Mouse (Mus musculus) adrenal gland, postnatal 36 days (tissue): ENCODE measurements around the gene Tirap. TPM values are rescaled to one million over a fixed set of nuclear protein-coding genes. Genes with fewer than 3 reads are reported as not detected.

Experiments
- DNase-seq, 2 experiments: peaks; one replicate each; pipeline ENCODE4 v3.0.0; 2021; ENCODE audit warnings: mixed read lengths in 1 of 2
- long read RNA-seq, 2 experiments: library from polyadenylated mRNA; stranded (forward); transcript quantifications; one replicate each; pipeline ENCODE4 v2.0.0; 2021; ENCODE audit warnings: borderline sequencing depth in 2 of 2
- total RNA-seq, 2 experiments: library from RNA; stranded (reverse); gene quantifications; 2 replicates each; pipeline ENCODE4 v1.2.3; 2021

The Tirap gene
- 1 to 10 TPM; 5.6 to 6.5 TPM for total RNA-seq
- long read RNA-seq, experiment 1, partial matches to known transcripts, result 1 of 4 reads
- long read RNA-seq, experiment 1, other reads (novel, unspliced or antisense), result 1 of 4 reads
- long read RNA-seq, experiment 2, partial matches to known transcripts, result 0 of 2 reads
- long read RNA-seq, experiment 2, other reads (novel, unspliced or antisense), result 1 of 2 reads

DNA sequence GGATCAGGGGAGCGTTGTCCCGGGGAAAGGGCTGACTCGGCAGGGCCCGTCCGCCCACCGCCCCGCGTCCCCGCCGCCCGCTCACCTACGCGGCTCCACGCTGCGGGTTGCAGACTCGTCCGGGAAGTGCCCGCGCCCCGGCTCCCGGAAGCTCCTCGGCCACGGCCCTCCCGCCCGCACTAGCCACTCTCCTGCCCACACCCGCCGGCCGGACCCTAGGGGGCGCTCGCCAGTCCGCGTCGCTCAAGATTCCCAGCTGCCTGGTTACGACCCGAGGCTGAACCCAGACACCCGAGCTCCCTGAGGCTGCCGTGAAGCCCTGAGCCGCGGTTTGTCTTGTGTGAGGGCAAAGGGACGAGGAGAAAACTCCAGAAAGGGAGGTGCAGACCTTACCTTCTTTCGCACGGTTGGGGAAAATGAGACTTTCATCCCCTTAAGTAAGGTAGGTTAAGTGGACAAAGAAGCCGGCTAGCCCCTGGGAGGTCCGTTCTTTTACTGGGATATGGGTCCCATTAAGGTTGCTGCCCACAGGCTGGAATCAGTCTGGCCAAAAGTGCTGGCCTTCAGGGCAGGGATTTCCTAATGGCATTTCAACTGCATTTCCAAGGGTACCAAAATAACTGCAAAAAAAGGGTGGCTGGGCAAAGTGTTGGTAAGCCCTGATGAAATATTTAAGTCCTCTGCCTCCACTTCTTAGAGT lies at the start of gene Tirap, which contains the start of gene Srpr:
Tirap (minus strand) TSS at position 520 of the 700 bp plus-strand sequence.
Srpr (plus strand) TSS at position 404 of the 700 bp plus-strand sequence.
- peak; percentile 96 to 98 for DNase-seq

DNA sequence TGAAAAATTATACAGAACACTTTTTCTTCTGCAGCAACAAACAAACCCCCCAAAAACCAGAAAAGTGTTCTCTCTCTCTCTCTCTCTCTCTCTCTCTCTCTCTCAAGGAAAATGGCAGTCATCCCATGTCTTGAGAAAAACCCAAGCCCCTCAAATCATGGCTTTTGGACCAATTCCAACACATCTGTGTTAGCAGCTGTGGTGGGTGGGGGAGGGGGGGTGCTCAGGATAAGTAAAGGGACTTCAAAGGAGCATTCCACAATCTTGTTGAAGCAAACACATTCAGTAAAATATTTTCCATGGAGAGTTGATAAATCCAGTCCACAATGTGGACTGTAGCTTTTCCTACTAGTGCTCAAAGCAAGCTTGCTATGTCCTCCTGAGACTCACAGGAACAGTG lies 49.4 kb upstream of the Tirap start:
- no peak for DNase-seq

DNA sequence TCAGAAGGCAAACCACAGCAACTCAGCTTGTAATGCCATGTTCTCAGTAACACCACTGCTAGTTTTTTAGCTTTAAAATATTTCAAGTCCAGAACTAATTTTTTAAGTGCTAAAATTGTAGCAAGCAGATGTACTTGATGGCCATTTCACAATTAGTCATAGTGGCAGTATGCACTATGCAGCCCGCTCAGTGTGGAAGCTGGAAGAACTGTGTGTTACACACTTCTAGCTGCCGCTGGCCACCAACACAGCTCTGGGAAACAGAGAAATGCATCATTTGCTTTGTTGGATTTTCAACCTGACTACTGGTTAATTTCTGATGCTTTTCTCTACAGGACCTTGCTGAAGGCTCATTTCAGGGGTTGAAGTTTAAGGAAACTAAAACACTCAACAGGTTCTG lies 47.3 kb upstream of the Tirap start:
- DNase-seq, result no peak

DNA sequence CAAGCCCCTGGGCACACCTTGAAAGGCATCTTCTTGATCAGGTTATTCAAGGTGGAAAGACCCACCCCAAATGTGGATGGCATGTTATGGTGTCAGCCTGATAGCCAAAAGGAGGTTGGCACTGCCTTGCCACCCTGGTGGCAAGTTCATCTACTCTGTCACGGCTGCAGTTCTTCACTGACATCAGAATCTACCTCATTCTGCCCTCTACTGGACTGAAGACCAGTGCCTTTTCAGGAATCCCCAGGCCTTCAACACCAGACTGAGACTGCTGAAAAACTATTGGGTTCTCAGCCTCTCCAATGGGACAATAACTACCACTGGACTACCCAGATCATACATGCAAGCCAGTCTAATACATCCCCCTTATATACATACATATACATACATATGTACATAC lies 39.6 kb upstream of the Tirap start:
- no peak for DNase-seq

DNA sequence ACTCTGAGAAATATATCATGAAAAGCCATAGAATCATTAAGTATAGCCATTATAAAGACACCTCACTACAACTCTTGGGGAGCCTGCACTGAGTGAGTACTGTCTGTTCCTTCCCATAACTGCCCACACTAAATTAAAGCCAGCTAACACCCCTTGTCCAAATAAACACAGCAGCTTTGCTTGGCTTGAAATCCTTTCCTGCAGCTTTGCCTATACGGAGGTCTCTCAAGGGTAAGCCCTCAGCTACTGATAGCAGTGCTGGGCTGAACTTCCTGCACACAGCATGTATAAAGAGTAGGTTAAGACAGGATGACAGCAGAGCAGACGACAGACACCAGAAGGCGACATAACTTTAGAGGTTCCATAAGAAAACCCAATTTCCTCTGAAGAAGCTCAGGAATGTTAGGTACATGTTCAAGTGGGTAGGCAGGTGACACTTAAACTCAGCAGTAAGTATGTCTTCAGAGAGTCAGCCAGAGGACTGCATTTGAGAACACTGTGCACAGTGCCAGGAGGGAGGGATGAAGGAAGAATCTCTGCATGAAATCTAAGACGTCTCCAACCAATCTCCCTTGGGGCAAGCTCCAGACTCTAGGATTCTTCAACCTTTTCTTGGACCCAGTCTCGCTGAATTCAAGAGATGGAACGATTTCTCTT lies 39.0 kb upstream of the Tirap start:
- DNase-seq, result no peak

DNA sequence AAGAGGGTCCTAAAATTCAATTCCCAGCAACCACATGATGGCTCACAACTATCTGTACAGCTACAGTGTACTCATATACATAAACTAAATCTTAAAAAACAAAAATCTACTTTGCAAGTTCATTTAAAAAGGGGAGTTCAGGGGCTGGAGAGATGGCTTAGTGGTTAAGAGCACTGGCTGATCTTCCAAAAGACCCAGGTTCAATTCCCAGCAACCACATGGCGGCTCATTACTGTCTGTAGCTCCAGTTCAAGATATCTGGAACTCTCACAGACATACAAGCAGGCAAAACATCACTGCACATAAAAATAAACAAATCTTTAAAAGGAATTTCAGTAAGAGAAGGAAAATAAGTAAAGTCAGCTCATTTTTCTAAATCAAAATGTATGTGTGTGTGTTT lies 38.3 kb upstream of the Tirap start:
- no peak for DNase-seq

DNA sequence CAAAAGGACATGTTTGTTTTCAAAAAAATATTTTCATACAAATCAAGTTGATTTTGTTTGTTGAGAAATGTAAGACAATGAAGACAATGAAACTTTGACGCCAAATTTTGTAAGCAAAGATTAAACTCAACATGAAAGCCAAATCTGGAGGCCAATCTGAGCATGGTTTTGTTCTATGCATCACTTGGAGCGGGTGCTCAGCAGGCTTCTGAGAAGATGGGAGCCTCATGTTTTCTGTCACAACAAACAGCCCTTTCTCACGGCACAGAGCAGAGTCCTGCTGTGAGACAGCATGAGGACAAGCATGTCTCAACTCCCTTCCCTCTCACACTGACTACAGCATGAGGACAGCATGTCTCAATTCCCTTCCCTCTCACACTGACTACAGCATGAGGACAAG lies 35.9 kb upstream of the Tirap start:
- no peak for DNase-seq

DNA sequence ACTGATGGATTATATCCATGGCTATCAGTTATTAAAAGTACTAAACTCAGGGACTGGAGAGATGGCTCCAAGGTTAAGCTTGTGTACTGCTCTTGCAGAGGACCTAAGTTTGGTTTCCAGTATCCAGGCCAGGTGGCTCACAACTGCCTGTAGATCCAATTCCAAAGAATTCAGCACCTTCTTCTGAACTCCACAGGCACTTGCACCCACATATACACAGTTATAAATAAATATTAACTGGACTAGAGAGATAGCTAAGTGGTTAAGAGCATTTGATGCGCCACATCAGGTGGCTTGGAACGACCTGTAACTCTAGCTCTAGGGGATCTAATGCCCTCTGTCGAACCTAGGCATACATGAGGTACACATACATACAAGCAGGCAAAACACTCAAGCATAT lies 28.6 kb upstream of the Tirap start:
- DNase-seq, result no peak

DNA sequence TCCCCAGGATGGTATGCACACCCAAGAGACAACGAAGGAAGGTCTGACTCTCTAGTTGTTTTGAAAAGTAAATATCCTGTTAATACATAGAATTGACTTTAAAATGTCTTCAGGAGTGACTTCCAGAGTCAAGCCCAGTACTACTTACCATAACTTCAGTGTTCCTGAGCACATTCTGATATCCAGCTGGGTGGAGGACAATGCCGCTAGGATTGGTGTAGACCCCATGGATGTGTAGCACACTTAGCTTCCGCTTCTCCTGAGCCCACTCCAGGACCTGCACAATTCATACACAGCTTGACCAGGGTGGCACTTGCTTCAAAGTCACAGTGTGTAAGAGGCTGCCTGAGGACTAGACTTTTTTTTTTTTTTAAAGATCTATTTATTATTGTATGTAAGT lies 23.4 kb upstream of the Tirap start:
- no peak for DNase-seq

DNA sequence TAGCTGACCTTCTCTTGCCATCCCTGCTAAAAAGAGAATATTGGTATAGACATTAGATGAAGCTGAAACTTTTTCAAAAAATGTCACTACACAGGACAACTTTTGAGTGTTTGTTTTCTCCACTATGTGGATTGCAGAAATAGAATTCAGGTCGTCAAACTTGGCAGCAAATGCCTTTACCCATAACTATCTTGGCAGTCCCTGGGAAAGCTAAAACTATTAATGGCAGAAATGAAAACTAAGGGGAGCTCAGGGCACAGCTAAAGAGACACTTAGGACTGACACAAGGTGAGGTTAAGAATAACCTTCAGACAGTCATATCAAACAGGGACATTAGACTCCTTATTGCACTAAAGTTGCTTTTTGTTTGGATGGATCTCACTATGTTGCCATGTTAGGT lies 17.9 kb upstream of the Tirap start:
- DNase-seq, result no peak

DNA sequence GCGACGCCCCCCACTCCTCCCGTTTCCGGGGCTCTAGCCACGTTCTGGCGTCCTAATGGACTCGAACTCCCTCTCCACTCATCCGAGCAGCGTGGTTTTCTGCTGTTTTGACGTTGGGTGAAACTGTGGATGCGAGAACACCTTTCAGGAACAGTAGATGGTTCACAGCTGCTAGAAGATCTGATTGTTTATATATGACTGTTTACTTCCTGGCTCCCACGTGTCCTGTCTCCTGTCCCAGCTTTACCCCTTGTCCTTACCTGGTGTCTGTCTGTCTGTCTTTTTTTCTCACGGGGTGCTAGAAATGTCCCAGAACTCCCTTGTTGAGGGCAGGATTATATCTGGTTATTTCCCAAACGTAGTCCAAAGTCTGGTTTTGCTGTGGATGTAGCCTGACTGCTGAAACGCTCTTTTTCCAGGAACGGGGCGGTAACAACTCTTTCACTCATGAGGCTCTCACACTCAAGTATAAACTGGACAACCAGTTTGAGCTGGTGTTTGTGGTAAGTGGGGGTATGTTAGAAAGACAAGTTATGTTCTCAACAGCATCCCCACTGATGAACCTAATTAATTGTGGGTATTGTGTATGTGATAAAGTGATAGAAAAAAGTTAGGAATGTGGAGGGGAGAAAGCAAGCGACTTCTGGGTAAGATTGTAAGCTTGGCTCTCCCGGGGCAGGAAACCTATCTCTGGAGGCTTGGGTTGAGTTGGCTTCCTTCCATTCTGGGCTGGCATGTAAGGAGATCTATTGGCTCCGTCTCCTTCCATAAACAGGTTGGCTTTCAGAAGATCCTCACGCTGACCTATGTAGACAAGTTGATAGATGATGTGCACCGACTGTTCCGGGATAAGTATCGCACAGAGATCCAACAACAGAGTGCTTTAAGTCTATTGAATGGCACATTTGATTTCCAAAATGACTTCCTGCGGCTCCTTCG lies 11.8 kb upstream of the Tirap start:
- no peak for DNase-seq

DNA sequence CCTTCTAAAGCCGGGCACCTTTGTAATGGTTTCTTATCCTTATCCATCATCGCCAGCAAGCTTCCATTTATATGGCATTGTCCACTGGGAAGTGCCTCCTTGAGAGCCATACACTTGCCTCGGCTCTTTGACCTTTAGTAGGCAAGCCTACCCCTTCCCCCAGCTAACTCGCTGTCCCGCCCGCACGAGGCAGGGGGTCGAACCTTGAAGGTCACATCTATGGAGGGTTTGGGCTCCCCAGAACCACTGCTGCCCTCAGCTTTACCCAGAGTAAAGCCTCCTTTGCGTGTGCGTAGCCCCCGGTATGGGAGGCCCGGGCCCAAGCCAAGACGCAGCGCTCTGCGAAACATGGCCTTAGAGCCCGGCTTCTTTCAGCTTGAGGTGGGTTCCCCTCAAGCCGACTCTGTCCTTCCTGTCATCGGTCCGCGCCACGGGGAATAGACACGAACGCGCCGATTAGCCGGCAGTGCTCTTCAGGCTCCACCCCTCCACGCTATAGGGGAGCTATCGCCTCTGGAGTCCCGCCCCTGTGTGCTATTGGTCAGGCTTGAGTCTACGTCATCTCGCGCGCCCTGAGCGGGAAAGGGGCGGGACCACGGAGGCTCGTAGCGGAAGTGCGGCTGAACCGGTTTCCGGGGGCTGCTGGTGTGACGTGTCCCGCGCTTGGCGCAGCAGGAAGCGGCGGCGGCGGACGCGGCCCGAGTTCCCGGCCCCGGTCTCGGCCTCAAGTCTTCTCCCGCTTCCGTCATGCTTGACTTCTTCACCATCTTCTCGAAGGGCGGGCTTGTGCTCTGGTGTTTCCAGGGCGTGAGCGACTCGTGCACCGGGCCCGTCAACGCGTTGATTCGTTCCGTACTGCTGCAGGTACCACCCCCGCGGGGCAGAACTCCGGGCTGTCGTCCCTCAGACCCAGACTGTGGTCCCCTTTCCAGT lies 10.7 kb upstream of the Tirap start, which contains the start of gene Foxred1:
Foxred1 (minus strand) TSS at position 514 of the 933 bp plus-strand sequence.
- DNase-seq, result peak; percentile 99

DNA sequence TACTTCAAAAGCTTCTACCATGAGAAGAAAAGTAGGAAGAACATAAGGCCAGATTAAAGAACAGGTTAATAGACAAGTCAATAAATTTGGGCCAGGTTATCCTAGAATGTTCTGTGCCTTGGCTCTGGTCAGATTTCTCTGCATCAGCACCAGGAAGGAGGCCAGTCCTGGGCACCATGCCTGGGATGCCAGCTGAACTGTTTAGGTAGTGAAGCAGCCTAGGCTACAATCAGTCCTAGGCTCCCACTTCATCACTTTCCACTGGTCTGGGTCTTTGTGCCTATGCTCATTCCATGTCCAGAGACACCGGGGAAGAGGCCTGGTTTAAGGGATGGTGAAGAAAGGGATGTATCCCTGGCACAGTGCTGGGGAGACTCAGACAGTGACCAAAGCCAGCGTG lies 4.3 kb upstream of the Tirap start:
- DNase-seq, result no peak

DNA sequence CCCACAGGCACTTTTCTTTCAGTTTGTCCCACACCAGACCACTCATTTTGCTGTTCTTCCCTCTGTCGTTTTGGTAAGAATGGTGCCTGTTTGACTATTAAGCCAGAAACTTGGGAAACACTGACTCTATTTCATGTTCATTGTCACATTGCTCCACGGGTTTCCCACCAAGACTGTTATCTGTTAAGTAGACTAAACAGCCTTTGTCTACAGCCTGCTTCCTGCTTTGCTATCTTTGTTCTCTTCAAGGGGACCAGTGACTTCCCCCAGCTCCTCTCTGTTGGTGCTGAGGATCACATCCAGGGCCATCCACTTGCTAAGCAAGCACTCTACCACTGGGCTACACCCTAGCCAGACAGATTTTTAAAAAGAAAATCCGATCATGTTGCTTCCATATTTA lies 3.4 kb upstream of the Tirap start:
- DNase-seq, result no peak

DNA sequence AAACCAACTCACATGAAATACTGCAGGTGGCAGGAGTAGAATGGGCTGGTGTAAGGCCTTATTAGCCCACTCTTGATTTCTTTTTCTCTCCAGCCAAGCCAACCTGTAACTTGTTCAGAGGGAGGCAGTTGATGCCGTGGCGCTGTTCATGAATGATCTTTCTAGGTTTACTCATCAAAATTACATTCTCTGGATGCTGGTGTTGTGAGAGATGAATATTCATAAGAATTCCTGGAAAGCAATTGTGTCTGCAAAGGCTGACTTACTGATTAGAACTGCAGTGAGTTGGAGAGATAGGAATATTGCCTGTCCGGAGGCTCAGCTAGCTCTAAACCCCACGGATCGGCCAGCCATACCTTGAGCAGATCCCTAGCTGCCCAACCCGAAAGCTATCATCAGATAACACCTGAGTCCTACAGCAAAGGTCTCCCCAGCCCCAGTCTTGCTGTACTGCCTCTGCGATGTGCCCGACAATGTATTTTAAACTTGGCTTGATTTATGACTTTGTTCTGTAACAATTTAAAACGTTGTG lies 504 bp upstream of the Tirap start:
- DNase-seq, result no peak

DNA sequence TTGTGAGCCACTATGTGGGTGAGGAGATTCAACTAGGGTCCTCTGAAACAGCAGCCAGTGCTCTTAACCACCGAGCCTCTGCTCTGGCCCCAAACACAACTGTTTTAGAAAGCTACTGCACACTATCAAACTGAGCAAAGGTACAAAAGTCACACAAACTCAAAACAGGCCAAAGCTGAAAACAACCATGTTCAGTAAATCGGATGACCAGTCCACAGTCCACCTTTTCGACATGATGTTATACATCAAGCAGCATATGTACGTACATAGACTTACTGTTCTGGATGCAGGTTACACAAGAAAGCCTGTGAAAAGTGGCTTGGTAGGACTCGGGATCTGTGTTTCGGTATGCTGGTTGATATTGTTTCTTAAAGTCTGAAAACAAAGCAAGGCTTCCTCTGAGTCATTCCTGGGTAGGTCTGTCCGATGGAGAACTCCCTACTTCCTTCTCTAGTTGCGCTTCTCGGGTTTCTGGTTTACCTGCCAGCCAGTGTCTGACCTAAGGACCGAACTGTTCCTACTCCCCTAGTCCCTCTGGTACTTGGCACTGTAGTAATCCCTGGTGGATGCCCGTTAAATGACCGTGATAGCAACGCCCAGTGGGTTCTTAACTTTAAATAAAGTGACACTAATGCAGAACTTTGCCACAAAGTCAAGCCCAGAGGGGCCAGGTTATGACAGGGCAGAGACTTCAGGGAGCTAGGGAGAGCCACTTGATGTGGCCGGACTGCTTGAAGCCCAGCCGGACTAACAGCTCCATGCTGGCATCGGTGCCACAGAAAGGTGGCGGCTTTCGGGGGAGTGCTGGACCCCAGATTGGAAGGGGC lies 933 bp downstream of the Tirap start:
- DNase-seq, result no peak

DNA sequence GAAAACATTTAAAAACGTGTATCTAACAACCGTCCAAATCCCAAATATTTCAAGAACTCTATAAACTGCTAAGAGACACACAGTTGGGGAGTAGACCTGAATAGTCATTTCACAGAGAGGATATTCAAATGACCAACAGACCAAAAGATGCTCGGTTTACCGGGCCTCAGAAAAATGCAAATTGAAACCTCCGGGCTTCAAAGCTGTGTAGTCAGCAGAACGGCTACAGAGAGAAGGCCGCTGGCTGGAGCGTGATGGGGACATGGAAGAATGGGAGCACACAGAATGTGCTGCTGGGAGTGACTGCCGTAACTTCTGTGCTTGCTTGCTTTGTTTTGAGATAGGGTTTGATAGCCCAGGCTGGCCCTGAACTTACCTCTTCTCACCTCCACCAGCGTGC lies 1.7 kb downstream of the Tirap start:
- DNase-seq, result no peak

DNA sequence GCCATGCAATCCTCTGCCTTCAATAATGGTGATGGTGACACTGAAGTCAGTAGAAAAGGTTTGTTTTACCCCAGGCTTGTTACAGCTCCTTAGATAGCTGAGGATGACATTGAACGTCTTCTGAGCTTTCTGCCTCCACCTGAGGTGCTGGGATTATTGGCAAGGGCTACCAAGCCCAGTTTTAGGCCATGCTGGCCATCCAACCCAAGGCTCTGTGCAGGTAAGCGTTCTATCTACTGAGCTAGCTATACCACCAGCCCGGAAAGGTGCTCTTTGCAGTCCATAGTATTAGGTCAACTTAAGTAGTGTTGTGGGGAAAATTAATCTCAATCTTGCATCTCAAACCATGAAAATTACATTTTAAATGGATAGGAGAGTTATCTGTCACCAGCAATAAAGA lies 2.5 kb downstream of the Tirap start:
- DNase-seq, result no peak

DNA sequence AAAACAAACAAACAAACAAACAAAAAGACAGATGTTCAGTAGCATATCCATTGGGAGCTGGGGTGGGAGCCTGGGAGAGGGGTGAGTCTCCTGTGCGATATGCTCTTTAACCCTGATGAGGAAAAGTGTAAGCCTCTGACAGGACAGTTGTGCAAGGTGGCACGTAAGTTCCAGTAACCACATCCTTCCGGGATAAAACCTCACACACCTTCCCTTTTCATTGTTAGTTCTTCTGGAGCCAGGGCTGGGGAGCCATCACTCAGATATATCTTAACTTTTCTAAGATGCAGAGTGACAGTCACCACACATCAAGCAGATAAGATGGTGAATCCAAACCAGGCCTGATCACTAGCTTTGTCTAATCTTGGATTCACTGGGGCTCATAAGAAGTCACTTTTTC lies 6.0 kb downstream of the Tirap start:
- DNase-seq, result no peak

DNA sequence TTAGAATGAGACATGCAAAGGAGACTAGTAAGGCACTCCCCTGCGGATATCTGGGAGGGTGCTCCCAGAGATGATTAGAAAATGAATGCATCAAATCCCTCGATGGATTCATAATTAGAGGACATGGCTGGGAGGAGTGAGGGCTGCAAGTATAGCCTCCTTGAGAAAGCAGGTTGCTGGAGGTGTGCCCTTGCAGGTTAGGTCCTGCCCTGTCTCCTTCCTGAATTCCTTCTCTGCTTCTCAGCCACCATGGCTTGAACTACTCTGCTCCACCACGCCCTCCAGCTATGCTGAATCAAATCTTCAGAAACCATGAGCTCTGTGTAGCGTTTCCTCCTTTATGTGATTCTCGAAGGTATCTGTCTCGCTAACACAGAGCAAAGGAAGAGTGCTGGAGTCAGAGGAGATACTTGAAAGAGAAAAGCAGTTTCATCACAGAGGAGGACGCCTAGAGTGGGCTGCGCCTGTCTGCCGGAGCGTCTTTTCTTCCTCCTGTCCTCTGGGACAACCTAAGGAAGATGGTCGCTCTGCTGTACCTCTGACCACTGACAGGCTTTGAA lies 7.0 kb downstream of the Tirap start:
- no peak for DNase-seq
